Mouse (Mus musculus) lung, embryonic 16.5 days (tissue): Measurements from ENCODE around the gene Camsap1. TPM values are rescaled to one million over a fixed set of nuclear protein-coding genes. Genes with fewer than 3 reads are reported as not detected.

Experiments used
- ATAC-seq: fragments of 200-750 bp; cut with Nextera tagmentation; 2 replicates; pipeline ENCODE4 v1.8.0; 2017; ENCODE audit warnings: low read depth, mild to moderate bottlenecking, moderate library complexity
- H3K27ac ChIP-seq: fragments of 300-500 bp; sonication (generic); 2 replicates; pipeline ENCODE4 v1.5.1; 2014; ENCODE audit warnings: mild to moderate bottlenecking, control low read depth, low read length
- H3K27me3 ChIP-seq: fragments of 300-500 bp; sonication (generic); 2 replicates; pipeline ENCODE4 v1.6.1; 2014; ENCODE audit warnings: low read depth, low read length, mixed read lengths; ENCODE audit not compliant: control insufficient read depth, insufficient read depth
- H3K36me3 ChIP-seq: fragments of 300-500 bp; sonication (generic); 2 replicates; pipeline ENCODE4 v1.6.1; 2014; ENCODE audit warnings: low read length; ENCODE audit not compliant: control insufficient read depth, insufficient read depth
- H3K4me1 ChIP-seq: fragments of 300-500 bp; sonication (generic); replicated peaks from 2 replicates; pipeline ENCODE4 v1.6.1; 2014; ENCODE audit warnings: low read length, mixed read lengths; ENCODE audit not compliant: control insufficient read depth, insufficient read depth
- H3K4me2 ChIP-seq: fragments of 300-500 bp; sonication (generic); 2 replicates; pipeline ENCODE4 v1.6.1; 2014; ENCODE audit warnings: low read depth, low read length, control low read depth
- H3K4me3 ChIP-seq: fragments of 300-500 bp; sonication (generic); 2 replicates; pipeline ENCODE4 v1.5.1; 2014; ENCODE audit warnings: mild to moderate bottlenecking, low read length, control low read depth
- H3K9ac ChIP-seq: fragments of 300-500 bp; sonication (generic); 2 replicates; pipeline ENCODE4 v1.6.1; 2014; ENCODE audit warnings: low read length, control low read depth
- H3K9me3 ChIP-seq: fragments of 300-500 bp; sonication (generic); 2 replicates; pipeline ENCODE4 v1.6.1; 2016; ENCODE audit warnings: low read length; ENCODE audit not compliant: control insufficient read depth
- WGBS: fragments of 180-500 bp; shearing (Covaris S2); extraction: QIAGEN DNeasy Blood & Tissue Kit; methylation state at CpG from one replicate; pipeline ENCODE4 v1.1.7; 2014; 5-methylcytosine and 5-hydroxymethylcytosine counted together
- polyA plus RNA-seq: library from polyadenylated mRNA; unstranded; fragments of >200 nt; fragmentation: Nextera tagmentation; extraction: Ambion mirVana; gene quantifications from 2 replicates; pipeline ENCODE4 v1.2.1, GENCODE M21; 2015

The Camsap1 gene
- polyA plus RNA-seq, 1 experiment from 2014 or later = 5.6 TPM

- ATAC-seq = no peak
- Histone ChIP-seq H3K4me1 (no peaks in the 10 kb centered on the region), H3K4me3 (no peak overlapping the region), H3K4me2 (no peak overlapping the region), H3K27me3 (no peaks in the 10 kb centered on the region), H3K9ac (no peak overlapping the region), H3K36me3 (no peaks in the 10 kb centered on the region), H3K9me3 (no peaks in the 10 kb centered on the region), H3K27ac (no peak overlapping the region)
- WGBS = 60% methylated on average over 4 of the region's 4 CpGs
Measured at GRCm38 (mm10) chr2:25914201-25914600, 68.9 kb downstream of the Camsap1 start.

DNA sequence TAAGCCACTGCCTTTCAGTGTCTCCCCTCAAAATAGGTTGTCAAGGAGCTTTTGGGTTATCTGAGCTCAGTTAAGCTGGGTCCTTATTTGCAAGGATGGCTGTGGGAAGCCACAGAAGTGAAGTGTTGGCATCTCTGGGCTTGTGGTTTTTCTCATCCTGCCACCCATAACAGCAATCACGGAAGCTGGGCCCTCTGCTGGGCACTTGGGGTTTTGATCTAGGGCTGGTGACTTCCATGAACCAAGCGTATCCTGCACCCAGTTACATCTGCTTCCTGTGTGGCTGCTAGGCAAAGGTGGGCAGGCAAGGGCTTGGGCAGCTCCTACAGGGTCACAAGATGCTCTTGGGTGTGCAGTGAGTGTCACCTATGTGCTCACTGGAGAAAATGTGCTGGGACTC lies 69.8 kb downstream of the Camsap1 start:
- Histone ChIP-seq H3K4me1 (no peaks in the 10 kb centered on the region), H3K36me3 (no peaks in the 10 kb centered on the region), H3K27ac (no peak overlapping the region), H3K4me2 (no peak overlapping the region), H3K27me3 (no peaks in the 10 kb centered on the region), H3K4me3 (no peak overlapping the region), H3K9ac (no peak overlapping the region), H3K9me3 (no peaks in the 10 kb centered on the region)
- ATAC-seq = no peak
- WGBS = 48% methylated on average over 2 of the region's 2 CpGs

- Histone ChIP-seq H3K27me3 (no peaks in the 10 kb centered on the region), H3K9ac (no peak overlapping the region), H3K27ac (no peak overlapping the region), H3K9me3 (no peaks in the 10 kb centered on the region), H3K4me2 (no peak overlapping the region), H3K36me3 (no peaks in the 10 kb centered on the region), H3K4me1 (no peaks in the 10 kb centered on the region), H3K4me3 (no peak overlapping the region)
- 70% methylated on average over 12 of the region's 12 CpGs for WGBS
- no peak for ATAC-seq
Measured at GRCm38 (mm10) chr2:25909872-25910271, 73.2 kb downstream of the Camsap1 start.

DNA sequence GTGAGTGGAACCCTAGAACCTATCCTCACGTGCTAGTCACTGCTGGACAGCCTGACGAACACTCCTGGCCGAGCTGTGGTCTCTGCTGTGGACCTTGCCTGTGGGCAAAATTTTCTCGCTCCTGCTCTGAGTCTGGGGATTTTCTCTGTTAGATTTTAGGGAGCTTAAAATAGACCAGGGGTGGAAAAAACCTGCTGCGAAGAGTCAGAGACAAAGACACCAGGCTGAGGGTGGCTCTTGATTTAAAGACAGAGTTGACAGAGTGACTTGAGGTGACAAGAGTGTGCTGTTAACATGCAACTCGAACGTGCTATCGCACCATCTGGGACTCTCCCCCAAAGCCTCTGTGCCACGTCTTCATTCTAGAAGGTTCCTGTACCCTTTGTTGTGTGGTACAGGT lies 84.1 kb downstream of the Camsap1 start:
- Histone ChIP-seq H3K9me3 (no peaks in the 10 kb centered on the region), H3K4me2 (no peak overlapping the region), H3K27ac (no peak overlapping the region), H3K27me3 (no peaks in the 10 kb centered on the region), H3K36me3 (no peaks in the 10 kb centered on the region), H3K9ac (no peak overlapping the region), H3K4me3 (no peak overlapping the region), H3K4me1 (no peaks in the 10 kb centered on the region)
- ATAC-seq = no peak
- WGBS = 74% methylated on average over 9 of the region's 9 CpGs

- Histone ChIP-seq H3K4me2 (no peak overlapping the region), H3K4me1 (no peaks in the 10 kb centered on the region), H3K27me3 (no peaks in the 10 kb centered on the region), H3K9ac (no peak overlapping the region), H3K27ac (no peak overlapping the region), H3K9me3 (no peaks in the 10 kb centered on the region), H3K36me3 (no peaks in the 10 kb centered on the region), H3K4me3 (no peak overlapping the region)
- WGBS = 74% methylated on average over 7 of the region's 7 CpGs
- no peak for ATAC-seq
Measured at GRCm38 (mm10) chr2:25892440-25892839, 90.6 kb downstream of the Camsap1 start.

- Histone ChIP-seq H3K4me2 (no peak overlapping the region), H3K9ac (no peak overlapping the region), H3K4me1 (no peaks in the 10 kb centered on the region), H3K36me3 (no peaks in the 10 kb centered on the region), H3K4me3 (no peak overlapping the region), H3K27me3 (no peaks in the 10 kb centered on the region), H3K27ac (no peak overlapping the region), H3K9me3 (no peaks in the 10 kb centered on the region)
- WGBS = 48% methylated on average over 5 of the region's 5 CpGs
- no peak for ATAC-seq
Measured at GRCm38 (mm10) chr2:25888144-25888543, 94.9 kb downstream of the Camsap1 start.

GRCm38 (mm10) chr2:25887226-25887625 lies 95.9 kb downstream of the Camsap1 start:
- Histone ChIP-seq H3K4me2 (no peak overlapping the region), H3K4me1 (no peaks in the 10 kb centered on the region; the same call in 1 of the 2 replicates), H3K9me3 (no peaks in the 10 kb centered on the region), H3K4me3 (no peak overlapping the region), H3K9ac (no peak overlapping the region), H3K27ac (no peak overlapping the region), H3K27me3 (no peaks in the 10 kb centered on the region), H3K36me3 (no peaks in the 10 kb centered on the region)
- WGBS = 60% methylated on average over 8 of the region's 8 CpGs
- ATAC-seq = no peak

- no peak for ATAC-seq
- H3K9ac ChIP-seq = no peak overlapping the region
- H3K27me3 ChIP-seq = peaks cover 2% of the 10 kb centered on the region; the same call in 1 of the 2 replicates
Measured at GRCm38 (mm10) chr2:25884756-25885155, 98.3 kb downstream of the Camsap1 start.

DNA sequence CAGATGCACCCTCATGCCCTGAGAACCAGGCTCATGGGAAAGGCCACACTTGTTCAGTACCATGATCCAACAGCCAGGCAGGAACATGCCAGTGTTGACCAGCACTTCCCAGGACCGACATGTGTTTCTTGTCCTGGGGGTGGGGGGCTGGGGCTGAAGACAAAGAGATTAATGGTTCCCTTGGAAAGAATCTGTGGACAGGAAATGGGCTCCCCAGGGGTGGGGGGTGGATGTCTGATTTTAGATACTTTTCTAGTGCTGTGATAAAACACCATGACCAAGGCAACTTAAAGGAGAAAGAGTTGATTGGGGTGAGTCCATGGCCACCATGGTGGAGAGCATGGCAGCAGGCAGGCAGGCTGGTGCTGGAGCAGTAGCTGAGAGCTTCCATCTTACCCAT lies 100.8 kb downstream of the Camsap1 start:
- ATAC-seq = no peak
- H3K9ac ChIP-seq = no peak overlapping the region
- 13% methylated on average over 1 of the region's 1 CpGs for WGBS
- H3K36me3 ChIP-seq = no peaks in the 10 kb centered on the region
- no peak overlapping the region for H3K4me3 ChIP-seq
- H3K4me2 ChIP-seq = no peak overlapping the region
- H3K27me3 ChIP-seq = peaks cover 21% of the 10 kb centered on the region
- H3K4me1 ChIP-seq = no peaks in the 10 kb centered on the region; the same call in none of the 2 replicates
- H3K9me3 ChIP-seq = no peaks in the 10 kb centered on the region
- H3K27ac ChIP-seq = no peak overlapping the region

More at GRCm38 (mm10) chr2:25884756-25885155, 98.3 kb downstream of the Camsap1 start:
- no peak overlapping the region for H3K4me3 ChIP-seq
- H3K36me3 ChIP-seq = no peaks in the 10 kb centered on the region
- no peak overlapping the region for H3K4me2 ChIP-seq
- H3K4me1 ChIP-seq = no peaks in the 10 kb centered on the region; the same call in 1 of the 2 replicates
- H3K9me3 ChIP-seq = no peaks in the 10 kb centered on the region
- 87% methylated on average over 3 of the region's 3 CpGs for WGBS
- H3K27ac ChIP-seq = no peak overlapping the region

- Histone ChIP-seq H3K9me3 (no peaks in the 10 kb centered on the region), H3K36me3 (no peaks in the 10 kb centered on the region)
- 71% methylated on average over 4 of the region's 4 CpGs for WGBS
Measured at GRCm38 (mm10) chr2:25879061-25879460, 104.0 kb downstream of the Camsap1 start.

More at GRCm38 (mm10) chr2:25879061-25879460, 104.0 kb downstream of the Camsap1 start:
- Histone ChIP-seq H3K27ac (no peak overlapping the region), H3K4me1 (no peaks in the 10 kb centered on the region; the same call in none of the 2 replicates), H3K4me3 (no peak overlapping the region), H3K27me3 (peaks cover 23% of the 10 kb centered on the region), H3K9ac (no peak overlapping the region), H3K4me2 (no peak overlapping the region)
- no peak for ATAC-seq
